Comparison of ENCODE assay signal across 8 mouse cellular contexts in the genomic region with DNA sequence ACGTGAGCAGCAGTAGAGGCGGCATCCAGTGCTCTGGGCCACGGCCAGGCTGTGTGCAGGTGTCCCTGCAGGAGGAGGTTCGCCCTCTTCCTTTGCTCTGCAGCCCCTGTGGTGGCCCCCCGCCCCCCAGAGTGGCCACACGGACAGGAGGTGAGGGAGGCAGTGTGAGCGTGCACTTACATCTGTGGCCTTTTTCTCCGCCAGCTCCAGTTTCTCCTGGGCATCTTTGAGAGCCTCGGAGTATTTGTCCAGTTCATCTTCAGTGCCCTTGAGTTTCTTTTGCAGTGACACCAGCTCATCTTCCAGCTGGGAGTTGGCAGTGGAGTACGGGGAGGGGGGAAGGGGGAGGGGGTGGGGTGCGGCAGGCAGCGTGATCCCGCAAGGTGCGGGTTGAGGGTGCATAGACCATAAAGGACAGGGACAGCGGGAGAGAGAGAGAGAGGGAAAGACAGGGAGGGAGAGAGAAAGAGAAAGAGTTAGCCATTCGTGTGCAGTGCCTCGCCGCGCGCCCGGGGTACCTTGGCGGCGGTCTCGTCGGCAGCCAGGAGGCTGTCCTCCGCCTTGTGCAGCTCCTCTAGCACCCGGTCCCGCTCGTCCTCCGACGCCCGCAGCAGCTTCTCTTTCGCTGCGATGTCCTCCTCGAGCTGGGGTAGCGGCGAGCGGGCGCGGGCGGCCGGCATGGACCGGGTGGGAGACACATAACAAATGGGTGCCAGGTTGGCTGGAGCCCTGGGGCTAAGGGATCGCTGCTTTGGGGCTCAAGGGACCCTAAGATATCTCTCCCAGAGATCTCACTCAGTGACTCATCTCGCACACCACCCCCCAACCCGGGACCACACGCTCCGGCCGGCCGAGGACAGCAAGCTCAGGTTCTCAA. TPM values are rescaled to one million over a fixed set of nuclear protein-coding genes. Genes with fewer than 3 reads are reported as not detected.
DNase-seq lines count a peak whose midpoint lies in the region; ATAC-seq and TF ChIP-seq lines count a peak whose summit lies in the region.

No protein-coding gene starts in this region.

- peak overlapping the region; percentile 85 for H3K27ac ChIP-seq in layer of hippocampus, adult 2 months
- H3K27ac ChIP-seq in embryonic facial prominence, embryonic 11.5 days (replicated peaks; ENCODE audit: low read depth, low read length): no peak overlapping the region
- no peak overlapping the region for H3K27ac ChIP-seq in hindbrain, postnatal 0 days
- H3K27ac ChIP-seq in midbrain, embryonic 15.5 days: no peak overlapping the region

- peak overlapping the region; percentile 92 for H3K4me2 ChIP-seq in embryonic facial prominence, embryonic 11.5 days (ENCODE audit: low read depth, low read length)
- H3K4me2 ChIP-seq in hindbrain, postnatal 0 days (ENCODE audit: low read depth, low read length): peak overlapping the region; percentile 96
- peak overlapping the region; percentile 88 for H3K4me2 ChIP-seq in midbrain, embryonic 15.5 days

- no peak for DNase-seq in layer of hippocampus, adult 2 months (ENCODE audit: low spot score in 2 of 2)
- no peak for DNase-seq in layer of hippocampus, adult 18-20 months (ENCODE audit: low spot score in 2 of 2)
- DNase-seq in G1E (ENCODE audit: low spot score): no peak
- peak; percentile 29 for DNase-seq in embryonic facial prominence, embryonic 11.5 days (ENCODE audit: low spot score)
- DNase-seq in hindbrain, postnatal 0 days (ENCODE audit: low spot score): peak; percentile 22
- DNase-seq in frontal cortex, postnatal 25 days (ENCODE audit: low spot score in 2 of 2): no peak
- no peak for DNase-seq in layer of hippocampus, adult 9-10 months (ENCODE audit: low spot score)

- H3K4me3 ChIP-seq in layer of hippocampus, adult 2 months: peak overlapping the region; percentile 62
- peak overlapping the region; percentile 56; the same call in 1 of the 2 replicates for H3K4me3 ChIP-seq in G1E (ENCODE audit: low read depth, low read length)
- H3K4me3 ChIP-seq in embryonic facial prominence, embryonic 11.5 days (ENCODE audit: low read depth, low read length): peak overlapping the region; percentile 71
- peak overlapping the region; percentile 54 for H3K4me3 ChIP-seq in hindbrain, postnatal 0 days (ENCODE audit: low read length)
- H3K4me3 ChIP-seq in midbrain, embryonic 15.5 days: peak overlapping the region; percentile 44

- no peak for ATAC-seq in G1E (ENCODE audit: extremely low read depth, insufficient number of reproducible peaks, low FRiP score, poor library complexity, severe bottlenecking)
- no peak for ATAC-seq in embryonic facial prominence, embryonic 11.5 days (replicated peaks; ENCODE audit: insufficient number of reproducible peaks, low FRiP score, low TSS enrichment, low read depth)
- no peak for ATAC-seq in hindbrain, postnatal 0 days
- ATAC-seq in midbrain, embryonic 15.5 days (replicated peaks): no peak

- H3K9ac ChIP-seq in embryonic facial prominence, embryonic 11.5 days (replicated peaks; ENCODE audit: low read length): peak overlapping the region; percentile 81
- H3K9ac ChIP-seq in hindbrain, postnatal 0 days (replicated peaks; ENCODE audit: low read length): peak overlapping the region; percentile 54
- peak overlapping the region; percentile 42 for H3K9ac ChIP-seq in midbrain, embryonic 15.5 days

- under 1% methylated on average over 50 of the region's 50 CpGs for WGBS in embryonic facial prominence, embryonic 11.5 days
- under 1% methylated on average over 48 of the region's 50 CpGs for WGBS in hindbrain, postnatal 0 days
- under 1% methylated on average over 46 of the region's 50 CpGs for WGBS in midbrain, embryonic 15.5 days

- TF ChIP-seq CTCF in layer of hippocampus, adult 2 months (conservative IDR thresholded peaks at IDR 0.05): no peak
- no peak for TF ChIP-seq CTCF in G1E (IDR thresholded peaks at IDR 0.05; ENCODE audit: low read depth, low read length)
- no peak for TF ChIP-seq CTCF in hindbrain, postnatal 0 days (IDR thresholded peaks at IDR 0.05; ENCODE audit: low read depth)

- peaks cover 47% of the 10 kb centered on the region for H3K4me1 ChIP-seq in G1E (ENCODE audit: insufficient read depth, low read depth, low read length)
- H3K4me1 ChIP-seq in embryonic facial prominence, embryonic 11.5 days (ENCODE audit: control insufficient read depth, insufficient read depth, low read length): peaks cover 3% of the 10 kb centered on the region; the same call in 1 of the 2 replicates
- H3K4me1 ChIP-seq in hindbrain, postnatal 0 days (ENCODE audit: insufficient read depth, low read length): peaks cover 19% of the 10 kb centered on the region; the same call in 1 of the 2 replicates
- peaks cover 39% of the 10 kb centered on the region for H3K4me1 ChIP-seq in midbrain, embryonic 15.5 days

- H3K36me3 ChIP-seq in G1E (replicated peaks): no peaks in the 10 kb centered on the region
- no peaks in the 10 kb centered on the region for H3K36me3 ChIP-seq in embryonic facial prominence, embryonic 11.5 days (replicated peaks; ENCODE audit: control insufficient read depth, insufficient read depth, low read depth, low read length)
- H3K36me3 ChIP-seq in hindbrain, postnatal 0 days (ENCODE audit: insufficient read depth, low read length): no peaks in the 10 kb centered on the region
- H3K36me3 ChIP-seq in midbrain, embryonic 15.5 days (replicated peaks): no peaks in the 10 kb centered on the region

- 0 out of 2 replicates have a peak, but pooled peaks cover 4% of the 10 kb centered on the region for H3K9me3 ChIP-seq in G1E (replicated peaks)
- no peaks in the 10 kb centered on the region for H3K9me3 ChIP-seq in embryonic facial prominence, embryonic 11.5 days (replicated peaks; ENCODE audit: control insufficient read depth, low read length)
- no peaks in the 10 kb centered on the region for H3K9me3 ChIP-seq in hindbrain, postnatal 0 days (ENCODE audit: low read length)
- no peaks in the 10 kb centered on the region for H3K9me3 ChIP-seq in midbrain, embryonic 15.5 days

- H3K27me3 ChIP-seq in G1E (ENCODE audit: insufficient read depth, low read length): peaks cover 60% of the 10 kb centered on the region
- H3K27me3 ChIP-seq in embryonic facial prominence, embryonic 11.5 days (ENCODE audit: control insufficient read depth, insufficient read depth, low read length): no peaks in the 10 kb centered on the region
- H3K27me3 ChIP-seq in hindbrain, postnatal 0 days (ENCODE audit: insufficient read depth, low read length): no peaks in the 10 kb centered on the region
- H3K27me3 ChIP-seq in midbrain, embryonic 15.5 days (replicated peaks): peaks cover 50% of the 10 kb centered on the region

RNA-seq across cellular contexts. Expression of a gene that starts 1.4 kb away (rescaled TPM):
- total RNA-seq in layer of hippocampus, adult 2 months (2021): 100 to 1,000 TPM; 213 to 215 TPM
- total RNA-seq in layer of hippocampus, adult 18-20 months (2021): 100 to 1,000 TPM; 194 to 199 TPM
- 182 and 191 TPM in 2 replicates for total RNA-seq in G1E (2014; fragmentation: Nextera tagmentation)
- total RNA-seq in G1E (2017): 168 and 171 TPM in 2 replicates
- polyA plus RNA-seq in G1E (2012): 69.7 and 98.8 TPM in 2 replicates
- polyA plus RNA-seq in embryonic facial prominence, embryonic 11.5 days (2014; fragmentation: Nextera tagmentation; extraction: Ambion mirVana): 563 and 596 TPM in 2 replicates
- total RNA-seq in hindbrain, postnatal 0 days (2014; rRNA removed): 98.8 and 120 TPM in 2 replicates
- 177 and 180 TPM in 2 replicates for polyA plus RNA-seq in hindbrain, postnatal 0 days (2015; fragmentation: Nextera tagmentation; extraction: Ambion mirVana)
- polyA plus RNA-seq in midbrain, embryonic 15.5 days (2015; fragmentation: Nextera tagmentation; extraction: Ambion mirVana): 146 and 151 TPM in 2 replicates

Comparison
In these comparisons a context has a peak if more than half of its experiments do, and no peak if none do; other contexts are left out.
1. DNase-seq: peak in embryonic facial prominence, embryonic 11.5 days (single experiment) and hindbrain, postnatal 0 days (single experiment); none in layer of hippocampus, adult 2 months (0 of 2), layer of hippocampus, adult 18-20 months (0 of 2), G1E (single experiment), frontal cortex, postnatal 25 days (0 of 2) and layer of hippocampus, adult 9-10 months (single experiment).
2. Peak in every context shown above with its lines, with median percentiles within 50 percentile points of each other: H3K4me3 ChIP-seq, H3K4me2 ChIP-seq and H3K9ac ChIP-seq.